Mouse (Mus musculus) ES-E14 (cell line): ENCODE measurements around the gene Ltb. TPM values are rescaled to one million over a fixed set of nuclear protein-coding genes. Genes with fewer than 3 reads are reported as not detected.

Source experiments
- DNase-seq: peaks from one replicate; pipeline ENCODE4 v3.0.0-alpha.2; 2013; ENCODE audit warnings: low read depth, low spot score
- H3K27ac ChIP-seq: 2 replicates; pipeline ENCODE4 v1.5.1; 2012; ENCODE audit warnings: low read depth, mild to moderate bottlenecking, low read length, moderate library complexity, mixed read lengths; ENCODE audit not compliant: poor library complexity, insufficient read depth, severe bottlenecking
- H3K36me3 ChIP-seq: 2 replicates; pipeline ENCODE4 v1.6.1; 2012; ENCODE audit warnings: mild to moderate bottlenecking, low read length, moderate library complexity, mixed read lengths; ENCODE audit not compliant: control insufficient read depth, poor library complexity, insufficient read depth, severe bottlenecking
- H3K4me1 ChIP-seq, 2 experiments: fragments of 150-350 bp in 1 of 2; sonication (generic) in 1 of 2; 2 replicates each; pipeline ENCODE4 v1.6.1; 2012; ENCODE audit warnings: low read length in 2 of 2, mild to moderate bottlenecking in 1 of 2, mixed read lengths in 1 of 2; ENCODE audit not compliant: control insufficient read depth in 2 of 2, insufficient read depth in 2 of 2, poor library complexity in 1 of 2
- H3K4me3 ChIP-seq, 2 experiments: fragments of 150-350 bp in 1 of 2; sonication (generic) in 1 of 2; 2 replicates each; pipeline ENCODE4 v1.5.1; 2012; ENCODE audit warnings: low read length in 2 of 2, low read depth in 1 of 2, mild to moderate bottlenecking in 1 of 2, mixed read lengths in 1 of 2; ENCODE audit not compliant: insufficient read depth in 1 of 2, poor library complexity in 1 of 2, severe bottlenecking in 1 of 2
- H3K9ac ChIP-seq: 2 replicates; pipeline ENCODE4 v1.6.1; 2012; ENCODE audit warnings: low read depth, mild to moderate bottlenecking, low read length, mixed read lengths; ENCODE audit not compliant: poor library complexity, insufficient read depth, severe bottlenecking
- H3K9me3 ChIP-seq: fragments of 150-350 bp; sonication (generic); 2 replicates; pipeline ENCODE4 v1.6.1; 2012; ENCODE audit warnings: low read depth, mild to moderate bottlenecking, low read length; ENCODE audit not compliant: control insufficient read depth, insufficient read depth
- CHD2 ChIP-seq: IDR thresholded peaks from 2 replicates; pipeline ENCODE4 v1.6.1; 2014; ENCODE audit warnings: mild to moderate bottlenecking, low read depth, low read length, inconsistent platforms
- HCFC1 ChIP-seq: IDR thresholded peaks from 2 replicates; pipeline ENCODE4 v1.6.1; 2012; ENCODE audit warnings: low read length, inconsistent platforms, borderline replicate concordance; ENCODE audit not compliant: insufficient read depth
- MAFK ChIP-seq: IDR thresholded peaks from 2 replicates; pipeline ENCODE4 v1.6.1; 2014; ENCODE audit warnings: mild to moderate bottlenecking, low read depth, low read length, inconsistent platforms; ENCODE audit not compliant: insufficient read depth
- ZC3H11A ChIP-seq: IDR thresholded peaks from 2 replicates; pipeline ENCODE4 v1.6.1; 2012; ENCODE audit warnings: low read depth, mild to moderate bottlenecking, inconsistent platforms, low read length, borderline replicate concordance
- ZNF384 ChIP-seq: IDR thresholded peaks from 2 replicates; pipeline ENCODE4 v1.6.1; 2012; ENCODE audit warnings: low read depth, low read length, inconsistent platforms
- in situ Hi-C, 2 experiments: fragments of 600-800 bp; cut with MboI; formaldehyde crosslinking; loops; one replicate each; pipeline ENCODE4 v1.15.1; 2025; ENCODE audit warnings: low sequenced_read_pairs in 2 of 2, inconsistent platforms in 1 of 2; ENCODE audit not compliant: unreplicated experiment in 2 of 2
- total RNA-seq: library from RNA; depleted of rRNA; stranded (reverse); fragments of 300-350 nt; gene quantifications from 2 replicates; pipeline ENCODE4 v1.2.3, GENCODE M21; 2012

Gene Ltb
- total RNA-seq, 1 experiment, result 10.1 TPM

DNA sequence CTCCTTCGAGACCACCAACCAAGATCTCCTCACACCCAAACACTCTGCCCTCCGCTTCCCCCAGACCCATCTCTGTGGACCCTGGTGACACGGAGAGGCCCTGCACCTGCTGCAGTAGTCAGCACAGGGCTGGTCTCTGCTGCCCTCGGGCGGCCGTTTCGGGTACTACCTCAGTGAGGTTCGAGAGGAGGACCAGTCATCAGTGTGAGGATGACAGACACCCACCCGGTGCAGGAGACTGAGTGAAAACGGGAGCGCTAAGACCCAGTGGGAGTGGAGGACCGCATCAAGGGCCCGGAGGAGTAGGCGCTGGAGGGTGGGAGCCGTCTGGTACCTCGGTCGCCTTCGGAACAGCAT lies 42.1 kb downstream of the Ltb start:
- Histone ChIP-seq H3K9ac (peak overlapping the region; percentile 73), H3K36me3 (no peaks in the 10 kb centered on the region), H3K4me3 (peak overlapping the region; percentile 74 to 76), H3K27ac (peak overlapping the region; percentile 26; the same call in 1 of the 2 replicates), H3K9me3 (no peaks in the 10 kb centered on the region), H3K4me1 (peaks cover 0 to 2% of the 10 kb centered on the region in 2 experiments; a peak in 1 of 4 replicates)
- peak; percentile 49; the same call in 1 of the 2 replicates for TF ChIP-seq ZC3H11A
- no peak for TF ChIP-seq MAFK
- 0 out of 2 replicates have a peak, but pooled peaks have one; percentile 37 for TF ChIP-seq HCFC1
- DNase-seq, result peak; percentile 87
- in situ Hi-C loops, result no loop called here

DNA sequence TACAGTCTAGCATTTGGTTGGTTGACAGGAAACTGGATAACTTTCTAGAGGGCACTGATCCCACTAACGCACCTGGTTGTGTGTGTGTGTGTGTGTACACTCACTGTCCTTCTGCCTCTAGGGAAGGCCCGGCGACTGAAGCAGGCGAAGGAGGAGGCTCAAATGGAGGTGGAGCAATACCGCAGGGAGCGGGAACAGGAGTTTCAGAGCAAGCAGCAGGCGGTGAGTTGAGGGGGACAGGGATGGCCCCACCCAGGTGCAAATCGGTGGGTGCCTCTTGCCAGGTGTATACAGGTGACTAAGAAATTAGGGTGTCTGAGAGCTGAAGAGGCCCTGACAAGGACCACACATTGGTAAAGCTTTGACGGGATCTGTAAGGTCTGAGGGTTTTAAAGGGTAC lies 42.8 kb downstream of the Ltb start:
- no peaks in the 10 kb centered on the region; a peak in 1 of 4 replicates for H3K4me1 ChIP-seq
- no peak for DNase-seq
- in situ Hi-C loops, result no loop called here
- H3K9ac ChIP-seq, result no peak overlapping the region
- H3K36me3 ChIP-seq, result no peaks in the 10 kb centered on the region
- no peaks in the 10 kb centered on the region for H3K9me3 ChIP-seq
- H3K4me3 ChIP-seq, result no peak overlapping the region
- TF ChIP-seq HCFC1, result no peak
- no peak for TF ChIP-seq ZC3H11A
- H3K27ac ChIP-seq, result no peak overlapping the region

DNA sequence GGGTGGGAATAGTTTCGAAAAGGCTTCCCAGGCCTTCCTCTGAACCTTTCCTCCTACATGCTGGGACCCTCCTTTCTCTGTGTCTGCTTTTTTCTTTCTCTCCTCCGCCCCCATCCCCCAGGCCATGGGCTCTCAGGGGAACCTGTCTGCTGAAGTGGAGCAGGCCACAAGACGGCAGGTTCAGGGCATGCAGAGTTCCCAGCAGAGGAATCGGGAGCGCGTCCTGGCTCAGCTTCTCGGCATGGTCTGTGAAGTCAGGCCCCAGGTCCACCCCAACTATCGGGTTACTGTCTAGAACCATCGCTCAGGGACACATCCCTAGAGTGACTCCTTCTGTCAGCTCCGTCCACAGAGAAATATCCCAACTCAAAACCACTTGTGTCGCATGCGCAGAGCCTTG lies 43.3 kb downstream of the Ltb start:
- no peak overlapping the region for H3K27ac ChIP-seq
- in situ Hi-C loops, result no loop called here
- H3K9ac ChIP-seq, result no peak overlapping the region

DNA sequence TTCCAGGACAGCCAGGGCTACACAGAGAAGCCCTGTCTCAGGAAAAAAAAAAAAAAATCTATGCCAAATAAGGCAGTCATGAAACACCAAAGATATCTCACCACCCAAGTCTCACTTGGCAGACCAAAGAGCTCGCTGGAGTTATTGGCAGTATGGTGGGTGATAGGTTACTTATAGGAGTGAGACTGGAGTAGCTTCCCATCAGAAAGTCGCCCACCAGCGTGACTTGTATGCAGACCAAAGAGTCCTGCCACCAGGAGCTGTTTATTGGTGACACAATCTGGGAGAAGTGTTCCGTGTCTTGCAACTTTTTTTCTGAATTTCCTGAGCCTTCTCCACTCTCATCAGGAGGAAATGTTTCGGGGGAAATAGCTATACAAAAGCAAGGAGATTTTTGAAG lies 45.5 kb downstream of the Ltb start:
- no peak for TF ChIP-seq HCFC1
- TF ChIP-seq ZNF384, result no peak
- TF ChIP-seq ZC3H11A, result no peak
- no peak for TF ChIP-seq CHD2
- TF ChIP-seq MAFK, result no peak
- H3K4me3 ChIP-seq, result no peak overlapping the region
- H3K9me3 ChIP-seq, result no peaks in the 10 kb centered on the region
- H3K36me3 ChIP-seq, result peaks cover 23% of the 10 kb centered on the region
- no peak overlapping the region for H3K9ac ChIP-seq
- in situ Hi-C loops, result no loop called here
- peaks cover 10 to 11% of the 10 kb centered on the region in 2 experiments; a peak in 2 of 4 replicates for H3K4me1 ChIP-seq
- no peak overlapping the region for H3K27ac ChIP-seq
- no peak for DNase-seq

More for the DNA sequence above, 43.3 kb downstream of the Ltb start:
- no peak overlapping the region for H3K4me3 ChIP-seq
- DNase-seq, result no peak
- H3K4me1 ChIP-seq, result no peaks in the 10 kb centered on the region; a peak in 1 of 4 replicates
- TF ChIP-seq MAFK, result no peak
- TF ChIP-seq CHD2, result no peak
- no peak for TF ChIP-seq HCFC1
- no peak for TF ChIP-seq ZNF384
- no peak for TF ChIP-seq ZC3H11A
- H3K9me3 ChIP-seq, result no peaks in the 10 kb centered on the region
- H3K36me3 ChIP-seq, result peaks cover 1% of the 10 kb centered on the region; the same call in 1 of the 2 replicates
